Mouse (Mus musculus) C2C12 (cell line): ENCODE measurements around the gene Cst11.

ENCODE experiments used
- CTCF ChIP-seq: IDR thresholded peaks from one replicate; pipeline ENCODE4 v1.5.1; 2011; ENCODE audit not compliant: control insufficient read depth, insufficient read depth, insufficient read length
- MAX ChIP-seq: IDR thresholded peaks from one replicate; pipeline ENCODE4 v1.6.1; 2011; ENCODE audit warnings: mild to moderate bottlenecking, control low read depth
- USF1 ChIP-seq: IDR thresholded peaks from one replicate; pipeline ENCODE4 v1.6.1; 2011; ENCODE audit warnings: low read depth, mild to moderate bottlenecking, control low read depth, moderate library complexity

- no peak for TF ChIP-seq CTCF
- TF ChIP-seq USF1 = no peak
- TF ChIP-seq MAX = no peak
Observed at GRCm38 (mm10) chr2:148719271-148719995, 51.9 kb downstream of the Cst11 start.
